Mouse (Mus musculus): ENCODE measurements around the gene Usp6nl. TPM values are rescaled to one million over a fixed set of nuclear protein-coding genes. Genes with fewer than 3 reads are reported as not detected.

Gene Usp6nl
- polyA plus RNA-seq, 1 experiment from 2014 or later: 4.5 TPM

GRCm38 (mm10) chr2:6353060-6353459, 30.6 kb downstream of the Usp6nl start:
- ATAC-seq (replicated peaks; ENCODE audit: extremely low read depth, insufficient read depth, low FRiP score): no peak
- Histone ChIP-seq H3K4me2 (ENCODE audit: low read depth, low read length) (peak overlapping the region; percentile 66), H3K9me3 (replicated peaks; ENCODE audit: control insufficient read depth, low read length) (no peaks in the 10 kb centered on the region), H3K9ac (ENCODE audit: low read length) (peak overlapping the region; percentile 60), H3K36me3 (ENCODE audit: control insufficient read depth, insufficient read depth) (no peaks in the 10 kb centered on the region; the same call in 1 of the 2 replicates), H3K27me3 (ENCODE audit: control insufficient read depth, insufficient read depth, low read length) (no peaks in the 10 kb centered on the region), H3K27ac (ENCODE audit: low read length) (no peak overlapping the region; the same call in 1 of the 2 replicates), H3K4me3 (ENCODE audit: low read length) (peak overlapping the region; percentile 41), H3K4me1 (ENCODE audit: control insufficient read depth, insufficient read depth, low read length) (peaks cover 23% of the 10 kb centered on the region)
- 53% methylated on average over 4 of the region's 4 CpGs for WGBS

GRCm38 (mm10) chr2:6357306-6357705, 34.8 kb downstream of the Usp6nl start:
- Histone ChIP-seq H3K27ac (ENCODE audit: low read length) (no peak overlapping the region), H3K4me1 (ENCODE audit: control insufficient read depth, insufficient read depth, low read length) (peaks cover 11% of the 10 kb centered on the region), H3K4me3 (ENCODE audit: low read length) (no peak overlapping the region), H3K9ac (ENCODE audit: low read length) (no peak overlapping the region), H3K9me3 (replicated peaks; ENCODE audit: control insufficient read depth, low read length) (no peaks in the 10 kb centered on the region), H3K36me3 (ENCODE audit: control insufficient read depth, insufficient read depth) (no peaks in the 10 kb centered on the region; the same call in 1 of the 2 replicates), H3K4me2 (ENCODE audit: low read depth, low read length) (no peak overlapping the region), H3K27me3 (ENCODE audit: control insufficient read depth, insufficient read depth, low read length) (no peaks in the 10 kb centered on the region)
- ATAC-seq (replicated peaks; ENCODE audit: extremely low read depth, insufficient read depth, low FRiP score): no peak
- 96% methylated on average over 7 of the region's 7 CpGs for WGBS

GRCm38 (mm10) chr2:6359645-6360044, 37.2 kb downstream of the Usp6nl start:
- WGBS: 67% methylated on average over 9 of the region's 9 CpGs
- H3K4me2 ChIP-seq (ENCODE audit: low read depth, low read length): no peak overlapping the region
- no peak overlapping the region for H3K4me3 ChIP-seq (ENCODE audit: low read length)
- H3K27me3 ChIP-seq (ENCODE audit: control insufficient read depth, insufficient read depth, low read length): no peaks in the 10 kb centered on the region
- no peaks in the 10 kb centered on the region for H3K9me3 ChIP-seq (replicated peaks; ENCODE audit: control insufficient read depth, low read length)
- no peaks in the 10 kb centered on the region; the same call in 1 of the 2 replicates for H3K36me3 ChIP-seq (ENCODE audit: control insufficient read depth, insufficient read depth)
- no peak overlapping the region for H3K9ac ChIP-seq (ENCODE audit: low read length)
- peaks cover 7% of the 10 kb centered on the region for H3K4me1 ChIP-seq (ENCODE audit: control insufficient read depth, insufficient read depth, low read length)
- ATAC-seq (replicated peaks; ENCODE audit: extremely low read depth, insufficient read depth, low FRiP score): no peak
- H3K27ac ChIP-seq (ENCODE audit: low read length): no peak overlapping the region

GRCm38 (mm10) chr2:6363126-6363525, 40.7 kb downstream of the Usp6nl start:
- Histone ChIP-seq H3K27ac (ENCODE audit: low read length) (no peak overlapping the region), H3K9me3 (replicated peaks; ENCODE audit: control insufficient read depth, low read length) (no peaks in the 10 kb centered on the region), H3K4me2 (ENCODE audit: low read depth, low read length) (no peak overlapping the region; the same call in 1 of the 2 replicates), H3K4me3 (ENCODE audit: low read length) (no peak overlapping the region), H3K27me3 (ENCODE audit: control insufficient read depth, insufficient read depth, low read length) (no peaks in the 10 kb centered on the region), H3K36me3 (ENCODE audit: control insufficient read depth, insufficient read depth) (no peaks in the 10 kb centered on the region), H3K4me1 (ENCODE audit: control insufficient read depth, insufficient read depth, low read length) (peaks cover 10% of the 10 kb centered on the region), H3K9ac (ENCODE audit: low read length) (no peak overlapping the region)
- no peak for ATAC-seq (replicated peaks; ENCODE audit: extremely low read depth, insufficient read depth, low FRiP score)
- 46% methylated on average over 13 of the region's 13 CpGs for WGBS

- Histone ChIP-seq H3K9ac (ENCODE audit: low read length) (no peak overlapping the region), H3K36me3 (ENCODE audit: control insufficient read depth, insufficient read depth) (no peaks in the 10 kb centered on the region), H3K27ac (ENCODE audit: low read length) (no peak overlapping the region), H3K4me3 (ENCODE audit: low read length) (no peak overlapping the region), H3K4me1 (ENCODE audit: control insufficient read depth, insufficient read depth, low read length) (peaks cover 13% of the 10 kb centered on the region), H3K4me2 (ENCODE audit: low read depth, low read length) (no peak overlapping the region), H3K27me3 (ENCODE audit: control insufficient read depth, insufficient read depth, low read length) (no peaks in the 10 kb centered on the region), H3K9me3 (replicated peaks; ENCODE audit: control insufficient read depth, low read length) (no peaks in the 10 kb centered on the region)
- 91% methylated on average over 7 of the region's 7 CpGs for WGBS
- ATAC-seq (replicated peaks; ENCODE audit: extremely low read depth, insufficient read depth, low FRiP score): no peak
Observed at GRCm38 (mm10) chr2:6363922-6364321, 41.5 kb downstream of the Usp6nl start.

GRCm38 (mm10) chr2:6366521-6366928, 44.1 kb downstream of the Usp6nl start:
- Histone ChIP-seq H3K4me2 (ENCODE audit: low read depth, low read length) (no peak overlapping the region), H3K27me3 (ENCODE audit: control insufficient read depth, insufficient read depth, low read length) (no peaks in the 10 kb centered on the region), H3K36me3 (ENCODE audit: control insufficient read depth, insufficient read depth) (no peaks in the 10 kb centered on the region), H3K27ac (ENCODE audit: low read length) (no peak overlapping the region), H3K9me3 (replicated peaks; ENCODE audit: control insufficient read depth, low read length) (no peaks in the 10 kb centered on the region), H3K4me3 (ENCODE audit: low read length) (no peak overlapping the region), H3K9ac (ENCODE audit: low read length) (no peak overlapping the region), H3K4me1 (ENCODE audit: control insufficient read depth, insufficient read depth, low read length) (peaks cover 8% of the 10 kb centered on the region)
- 54% methylated on average over 9 of the region's 9 CpGs for WGBS
- ATAC-seq (replicated peaks; ENCODE audit: extremely low read depth, insufficient read depth, low FRiP score): no peak

- Histone ChIP-seq H3K4me3 (ENCODE audit: low read length) (no peak overlapping the region), H3K4me1 (ENCODE audit: control insufficient read depth, insufficient read depth, low read length) (peaks cover 8% of the 10 kb centered on the region), H3K9me3 (replicated peaks; ENCODE audit: control insufficient read depth, low read length) (no peaks in the 10 kb centered on the region), H3K4me2 (ENCODE audit: low read depth, low read length) (no peak overlapping the region), H3K27me3 (ENCODE audit: control insufficient read depth, insufficient read depth, low read length) (no peaks in the 10 kb centered on the region), H3K36me3 (ENCODE audit: control insufficient read depth, insufficient read depth) (no peaks in the 10 kb centered on the region), H3K27ac (ENCODE audit: low read length) (no peak overlapping the region), H3K9ac (ENCODE audit: low read length) (no peak overlapping the region)
- ATAC-seq (replicated peaks; ENCODE audit: extremely low read depth, insufficient read depth, low FRiP score): no peak
- 65% methylated on average over 6 of the region's 6 CpGs for WGBS
Observed at GRCm38 (mm10) chr2:6366973-6367372, 44.5 kb downstream of the Usp6nl start.

- WGBS: 69% methylated on average over 6 of the region's 6 CpGs
Observed at GRCm38 (mm10) chr2:6367497-6367896, 45.0 kb downstream of the Usp6nl start.

GRCm38 (mm10) chr2:6374216-6374615, 51.7 kb downstream of the Usp6nl start:
- H3K4me1 ChIP-seq (ENCODE audit: control insufficient read depth, insufficient read depth, low read length): peaks cover 17% of the 10 kb centered on the region
- ATAC-seq (replicated peaks; ENCODE audit: extremely low read depth, insufficient read depth, low FRiP score): no peak
- no peak overlapping the region for H3K4me2 ChIP-seq (ENCODE audit: low read depth, low read length)
- no peak overlapping the region for H3K4me3 ChIP-seq (ENCODE audit: low read length)
- no peaks in the 10 kb centered on the region for H3K36me3 ChIP-seq (ENCODE audit: control insufficient read depth, insufficient read depth)
- no peak overlapping the region for H3K27ac ChIP-seq (ENCODE audit: low read length)
- H3K9me3 ChIP-seq (replicated peaks; ENCODE audit: control insufficient read depth, low read length): no peaks in the 10 kb centered on the region
- no peaks in the 10 kb centered on the region for H3K27me3 ChIP-seq (ENCODE audit: control insufficient read depth, insufficient read depth, low read length)
- no peak overlapping the region for H3K9ac ChIP-seq (ENCODE audit: low read length)
- 90% methylated on average over 14 of the region's 14 CpGs for WGBS

More at GRCm38 (mm10) chr2:6367497-6367896, 45.0 kb downstream of the Usp6nl start:
- no peaks in the 10 kb centered on the region for H3K36me3 ChIP-seq (ENCODE audit: control insufficient read depth, insufficient read depth)
- H3K4me2 ChIP-seq (ENCODE audit: low read depth, low read length): no peak overlapping the region
- H3K4me1 ChIP-seq (ENCODE audit: control insufficient read depth, insufficient read depth, low read length): peaks cover 8% of the 10 kb centered on the region
- H3K27ac ChIP-seq (ENCODE audit: low read length): no peak overlapping the region
- H3K9ac ChIP-seq (ENCODE audit: low read length): no peak overlapping the region
- H3K4me3 ChIP-seq (ENCODE audit: low read length): no peak overlapping the region
- H3K27me3 ChIP-seq (ENCODE audit: control insufficient read depth, insufficient read depth, low read length): no peaks in the 10 kb centered on the region
- no peak for ATAC-seq (replicated peaks; ENCODE audit: extremely low read depth, insufficient read depth, low FRiP score)
- H3K9me3 ChIP-seq (replicated peaks; ENCODE audit: control insufficient read depth, low read length): no peaks in the 10 kb centered on the region
